Mouse (Mus musculus) v-Abl transformed pro-B cells (cell line): ENCODE results near the gene Gabbr2.
"Not testable (repeated sequence)": the region's sequence is repeated elsewhere in the genome, so short reads cannot be mapped to it uniquely, and the experiment has no call there.

Experiments used
- in situ Hi-C, 2 experiments: fragments of 400-800 bp; cut with MboI; formaldehyde crosslinking; loops; one replicate each; pipeline ENCODE4 v1.15.1; 2025; ENCODE audit not compliant: unreplicated experiment in 2 of 2

The Gabbr2 gene

GRCm38 (mm10) chr4:46684160-46684559, 307.5 kb downstream of the Gabbr2 start:
- in situ Hi-C loops: no loop called here

GRCm38 (mm10) chr4:46676646-46677045, 315.0 kb downstream of the Gabbr2 start:
- in situ Hi-C loops: no loop called here

- in situ Hi-C loops: no loop called here
These were observed 315.7 kb downstream of the Gabbr2 start for GRCm38 (mm10) chr4:46675992-46676391.

GRCm38 (mm10) chr4:46675272-46675785, 316.3 kb downstream of the Gabbr2 start:
- in situ Hi-C loops: no loop called here

- in situ Hi-C loops: no loop called here
These were observed 323.1 kb downstream of the Gabbr2 start for GRCm38 (mm10) chr4:46668620-46669019.

- in situ Hi-C loops: no loop called here
These were observed 325.3 kb downstream of the Gabbr2 start for GRCm38 (mm10) chr4:46666420-46666819.

GRCm38 (mm10) chr4:46665371-46665774, 326.3 kb downstream of the Gabbr2 start:
- in situ Hi-C loops: no loop called here

GRCm38 (mm10) chr4:46664123-46665009, 327.3 kb downstream of the Gabbr2 start:
- in situ Hi-C loops: no loop called here

- in situ Hi-C loops: no loop called here
These were observed 330.2 kb downstream of the Gabbr2 start for GRCm38 (mm10) chr4:46661433-46661832.

- in situ Hi-C loops: loop anchor here (5.0 to 10.0 kb wide), 6 partner anchors 47 to 454 kb away; partner anchors contain the start of gene Trmo (in 1 of the 2)
These were observed 332.7 kb downstream of the Gabbr2 start for GRCm38 (mm10) chr4:46658946-46659345.

- in situ Hi-C loops: loop anchor here (5.0 to 10.0 kb wide), 6 partner anchors 45 to 452 kb away; partner anchors contain the start of gene Trmo (in 1 of the 2)
These were observed 334.6 kb downstream of the Gabbr2 start for GRCm38 (mm10) chr4:46657116-46657515.

- in situ Hi-C loops: loop anchor here (5.0 to 10.0 kb wide), 6 partner anchors 44 to 451 kb away; partner anchors contain the start of gene Trmo (in 1 of the 2)
These were observed 335.7 kb downstream of the Gabbr2 start for GRCm38 (mm10) chr4:46655956-46656355.

- in situ Hi-C loops: loop anchor here (5.0 to 10.0 kb wide), 6 partner anchors 43 to 450 kb away; partner anchors contain the start of gene Trmo (in 1 of the 2)
These were observed 336.4 kb downstream of the Gabbr2 start for GRCm38 (mm10) chr4:46655298-46655697.

- in situ Hi-C loops: loop anchor here (5.0 to 10.0 kb wide), 7 partner anchors 38 to 448 kb away; partner anchors contain the start of gene Trmo (in 1 of the 2)
These were observed 341.5 kb downstream of the Gabbr2 start, which contains the start of gene Tbc1d2 for GRCm38 (mm10) chr4:46650086-46650753. Gene Tbc1d2 (minus strand): TSS chr4:46650209.

- in situ Hi-C loops: no loop called here
These were observed 342.5 kb downstream of the Gabbr2 start for GRCm38 (mm10) chr4:46649161-46649560.

- in situ Hi-C loops: no loop called here
These were observed 348.0 kb downstream of the Gabbr2 start for GRCm38 (mm10) chr4:46643676-46644112.

- in situ Hi-C loops: no loop called here
These were observed 348.6 kb downstream of the Gabbr2 start for GRCm38 (mm10) chr4:46642924-46643675.

GRCm38 (mm10) chr4:46641283-46641682, 350.4 kb downstream of the Gabbr2 start:
- in situ Hi-C loops: no loop called here

GRCm38 (mm10) chr4:46639866-46640265, 351.8 kb downstream of the Gabbr2 start:
- in situ Hi-C loops: no loop called here

- in situ Hi-C loops: not testable (repeated sequence)
These were observed 354.4 kb downstream of the Gabbr2 start for GRCm38 (mm10) chr4:46637250-46637649.
